Mouse (Mus musculus): ENCODE results near the gene Mfng.

DNA sequence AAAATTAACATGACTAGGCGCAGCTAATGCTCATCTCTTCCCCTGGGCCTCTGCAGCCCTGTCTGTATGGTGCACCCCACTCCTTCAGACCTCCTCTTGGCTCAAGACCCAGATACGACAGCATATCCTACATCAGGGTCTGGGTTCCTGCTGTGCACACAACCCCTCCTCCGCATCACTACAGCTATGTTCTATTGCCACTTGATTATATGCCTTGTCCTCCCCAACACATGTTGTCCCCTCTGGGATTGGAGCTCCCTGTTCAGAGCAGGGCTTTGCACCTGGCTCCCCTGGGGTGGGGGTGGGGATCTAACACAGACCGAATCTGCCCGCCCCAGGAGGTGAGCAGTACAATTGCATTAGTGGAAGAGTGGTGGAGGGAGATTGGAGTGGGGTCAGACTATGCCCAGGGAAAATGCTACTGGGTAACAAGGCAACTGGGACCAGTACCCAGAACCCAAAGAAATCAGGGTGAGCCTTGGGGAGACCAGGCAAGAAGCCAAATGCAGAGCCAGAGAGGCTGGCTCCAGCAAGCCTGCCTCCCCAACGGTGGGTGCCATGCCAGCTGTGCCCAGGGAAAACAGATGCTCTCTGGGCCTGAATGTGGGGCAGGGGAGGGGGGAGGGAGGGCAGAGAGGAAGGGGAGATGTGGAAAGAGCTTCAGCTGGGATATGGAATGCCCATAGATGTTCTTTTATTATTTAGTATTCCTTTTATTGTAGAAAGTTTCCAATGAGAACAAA is 22.5 kb downstream of the Mfng start:
- TF ChIP-seq ZC3H11A (IDR thresholded peaks at IDR 0.05; ENCODE audit: borderline replicate concordance, low read depth, low read length): no peak
- TF ChIP-seq HCFC1 (IDR thresholded peaks at IDR 0.05; ENCODE audit: borderline replicate concordance, insufficient read depth, low read length): no peak
- no peak for TF ChIP-seq ZNF384 (IDR thresholded peaks at IDR 0.05; ENCODE audit: low read depth, low read length)

All from ES-E14 (cell line).